Mouse (Mus musculus) MEL (cell line): ENCODE measurements around the gene Sema3e. TPM values are rescaled to one million over a fixed set of nuclear protein-coding genes. Genes with fewer than 3 reads are reported as not detected.

Experiments
- DNase-seq: peaks from one replicate; pipeline ENCODE4 v3.0.0; 2011; ENCODE audit warnings: low read depth, low spot score
- H3K27ac ChIP-seq: 2 replicates; pipeline ENCODE4 v1.5.1; 2012; ENCODE audit warnings: low read depth, mild to moderate bottlenecking, control low read depth, low read length, moderate library complexity; ENCODE audit not compliant: control insufficient read depth
- H3K27me3 ChIP-seq, 2 experiments: fragments of 150-350 bp in 1 of 2; sonication (generic) in 1 of 2; 2 replicates each; pipeline ENCODE4 v1.6.1; 2012; ENCODE audit warnings: low read length in 2 of 2, mild to moderate bottlenecking in 2 of 2, improper control_type of control experiment in 1 of 2, moderate library complexity in 1 of 2; ENCODE audit not compliant: insufficient read depth in 2 of 2, control insufficient read depth in 1 of 2
- H3K36me3 ChIP-seq, 2 experiments: 2 replicates each; pipeline ENCODE4 v1.6.1; 2012 to 2014; ENCODE audit warnings: low read length in 2 of 2, improper control_type of control experiment in 1 of 2, inconsistent platforms in 1 of 2, mild to moderate bottlenecking in 1 of 2; ENCODE audit not compliant: insufficient read depth in 2 of 2, control insufficient read depth in 1 of 2
- H3K4me1 ChIP-seq, 2 experiments: fragments of 150-350 bp in 1 of 2; sonication (generic) in 1 of 2; 2 replicates each; pipeline ENCODE4 v1.6.1; 2012; ENCODE audit warnings: low read length in 2 of 2, improper control_type of control experiment in 1 of 2, mild to moderate bottlenecking in 1 of 2; ENCODE audit not compliant: insufficient read depth in 2 of 2, control insufficient read depth in 1 of 2
- H3K4me3 ChIP-seq, 2 experiments: fragments of 150-350 bp in 1 of 2; sonication (generic) in 1 of 2; 2 replicates each; pipeline ENCODE4 v1.5.1; 2012; ENCODE audit warnings: low read depth in 2 of 2, low read length in 2 of 2, mild to moderate bottlenecking in 2 of 2, moderate library complexity in 2 of 2, control low read depth in 1 of 2, improper control_type of control experiment in 1 of 2; ENCODE audit not compliant: control insufficient read depth in 1 of 2, insufficient read depth in 1 of 2
- H3K79me2 ChIP-seq: 2 replicates; pipeline ENCODE4 v1.6.1; 2012; ENCODE audit warnings: mild to moderate bottlenecking, low read length, moderate library complexity; ENCODE audit not compliant: control insufficient read depth, poor library complexity, insufficient read depth
- H3K9ac ChIP-seq: 2 replicates; pipeline ENCODE4 v1.6.1; 2012; ENCODE audit warnings: low read depth, mild to moderate bottlenecking, control low read depth, low read length, moderate library complexity; ENCODE audit not compliant: control insufficient read depth, poor library complexity, severe bottlenecking
- H3K9me3 ChIP-seq: fragments of 150-350 bp; sonication (generic); replicated peaks from 2 replicates; pipeline ENCODE4 v1.6.1; 2012; ENCODE audit warnings: mild to moderate bottlenecking, low read length, improper control_type of control experiment, moderate library complexity; ENCODE audit not compliant: insufficient read depth
- CTCF ChIP-seq, 3 experiments: IDR thresholded peaks in 2 of 3; conservative IDR thresholded peaks in 1 of 3; 2 replicates each; pipeline ENCODE4 v1.5.1; 2011 to 2012; ENCODE audit warnings: low read length in 3 of 3, low read depth in 2 of 3, mild to moderate bottlenecking in 2 of 3, improper control_type of control experiment in 1 of 3, inconsistent platforms in 1 of 3, mixed read lengths in 1 of 3, moderate library complexity in 1 of 3; ENCODE audit not compliant: control insufficient read depth in 1 of 3, insufficient read depth in 1 of 3, poor library complexity in 1 of 3, severe bottlenecking in 1 of 3
- ELF1 ChIP-seq: IDR thresholded peaks from 2 replicates; pipeline ENCODE4 v1.6.1; 2014; ENCODE audit warnings: low read depth, mild to moderate bottlenecking, inconsistent platforms, low read length, improper control_type of control experiment, moderate library complexity
- EP300 ChIP-seq, 2 experiments: IDR thresholded peaks; 2 replicates each; pipeline ENCODE4 v1.6.1; 2011; ENCODE audit warnings: improper control_type of control experiment in 2 of 2, low read length in 2 of 2, low read depth in 1 of 2, mild to moderate bottlenecking in 1 of 2
- HCFC1 ChIP-seq: IDR thresholded peaks from 2 replicates; pipeline ENCODE4 v1.6.1; 2012; ENCODE audit warnings: low read depth, mild to moderate bottlenecking, inconsistent platforms, low read length, improper control_type of control experiment, moderate library complexity
- JUND ChIP-seq: IDR thresholded peaks from 2 replicates; pipeline ENCODE4 v1.6.1; 2011; ENCODE audit warnings: low read depth, mild to moderate bottlenecking, improper control_type of control experiment, low read length
- MAFK ChIP-seq: IDR thresholded peaks from 2 replicates; pipeline ENCODE4 v1.6.1; 2011; ENCODE audit warnings: low read depth, mild to moderate bottlenecking, low read length, improper control_type of control experiment, borderline replicate concordance
- MAX ChIP-seq: IDR thresholded peaks from 2 replicates; pipeline ENCODE4 v1.6.1; 2011; ENCODE audit warnings: low read length, improper control_type of control experiment
- MEF2A ChIP-seq: IDR thresholded peaks from 2 replicates; pipeline ENCODE4 v1.6.1; 2014; ENCODE audit warnings: low read depth, mild to moderate bottlenecking, inconsistent platforms, low read length, improper control_type of control experiment; ENCODE audit not compliant: poor library complexity, insufficient replicate concordance, severe bottlenecking; ENCODE audit errors: extremely low read depth
- MYB ChIP-seq: IDR thresholded peaks from 2 replicates; pipeline ENCODE4 v1.6.1; 2011; ENCODE audit warnings: mild to moderate bottlenecking, low read depth, low read length, improper control_type of control experiment
- MYC ChIP-seq: IDR thresholded peaks from 2 replicates; pipeline ENCODE4 v1.6.1; 2011; ENCODE audit warnings: low read depth, mild to moderate bottlenecking, low read length, improper control_type of control experiment, moderate library complexity
- NELFE ChIP-seq: IDR thresholded peaks from 2 replicates; pipeline ENCODE4 v1.6.1; 2011; ENCODE audit warnings: low read depth, low read length, improper control_type of control experiment
- RAD21 ChIP-seq: IDR thresholded peaks from 2 replicates; pipeline ENCODE4 v1.6.1; 2011; ENCODE audit warnings: mild to moderate bottlenecking, low read depth, low read length, improper control_type of control experiment
- RCOR1 ChIP-seq: IDR thresholded peaks from 2 replicates; pipeline ENCODE4 v1.6.1; 2012; ENCODE audit warnings: low read depth, mild to moderate bottlenecking, inconsistent platforms, low read length, improper control_type of control experiment
- SIN3A ChIP-seq: IDR thresholded peaks from 2 replicates; pipeline ENCODE4 v1.6.1; 2012; ENCODE audit warnings: low read length, improper control_type of control experiment, inconsistent platforms
- SMC3 ChIP-seq: IDR thresholded peaks from 2 replicates; pipeline ENCODE4 v1.6.1; 2011; ENCODE audit warnings: low read depth, low read length, improper control_type of control experiment
- USF1 ChIP-seq: IDR thresholded peaks from 2 replicates; pipeline ENCODE4 v1.6.1; 2014; ENCODE audit warnings: low read depth, mild to moderate bottlenecking, inconsistent platforms, low read length, improper control_type of control experiment, moderate library complexity
- ZC3H11A ChIP-seq: IDR thresholded peaks from 2 replicates; pipeline ENCODE4 v1.6.1; 2012; ENCODE audit warnings: low read depth, mild to moderate bottlenecking, inconsistent platforms, low read length, improper control_type of control experiment
- ZMIZ1 ChIP-seq: IDR thresholded peaks from 2 replicates; pipeline ENCODE4 v1.6.1; 2012; ENCODE audit warnings: low read depth, mild to moderate bottlenecking, inconsistent platforms, low read length, improper control_type of control experiment, moderate library complexity
- ZNF384 ChIP-seq: IDR thresholded peaks from 2 replicates; pipeline ENCODE4 v1.6.1; 2012; ENCODE audit warnings: low read depth, mild to moderate bottlenecking, inconsistent platforms, low read length, improper control_type of control experiment
- polyA plus RNA-seq, 2 experiments: library from polyadenylated mRNA; stranded (reverse) in 1 of 2; unstranded in 1 of 2; fragments of >175 nt in 1 of 2; fragments of >200 nt in 1 of 2; gene quantifications; 2 replicates each; pipeline versions ENCODE4 v1.2.1 to v1.2.4; 2012; ENCODE audit warnings: low replicate concordance in 2 of 2, low read depth in 1 of 2; ENCODE audit not compliant: insufficient read length in 2 of 2, insufficient read depth in 1 of 2, missing spikeins in 1 of 2
- total RNA-seq: library from RNA; depleted of rRNA; stranded (reverse); fragments of 300-350 nt; gene quantifications from 2 replicates; pipeline ENCODE4 v1.2.3, GENCODE M21; 2012; rRNA removed

Sema3e gene
- total RNA-seq (not detected in 2 replicates), polyA plus RNA-seq (not detected)

DNA sequence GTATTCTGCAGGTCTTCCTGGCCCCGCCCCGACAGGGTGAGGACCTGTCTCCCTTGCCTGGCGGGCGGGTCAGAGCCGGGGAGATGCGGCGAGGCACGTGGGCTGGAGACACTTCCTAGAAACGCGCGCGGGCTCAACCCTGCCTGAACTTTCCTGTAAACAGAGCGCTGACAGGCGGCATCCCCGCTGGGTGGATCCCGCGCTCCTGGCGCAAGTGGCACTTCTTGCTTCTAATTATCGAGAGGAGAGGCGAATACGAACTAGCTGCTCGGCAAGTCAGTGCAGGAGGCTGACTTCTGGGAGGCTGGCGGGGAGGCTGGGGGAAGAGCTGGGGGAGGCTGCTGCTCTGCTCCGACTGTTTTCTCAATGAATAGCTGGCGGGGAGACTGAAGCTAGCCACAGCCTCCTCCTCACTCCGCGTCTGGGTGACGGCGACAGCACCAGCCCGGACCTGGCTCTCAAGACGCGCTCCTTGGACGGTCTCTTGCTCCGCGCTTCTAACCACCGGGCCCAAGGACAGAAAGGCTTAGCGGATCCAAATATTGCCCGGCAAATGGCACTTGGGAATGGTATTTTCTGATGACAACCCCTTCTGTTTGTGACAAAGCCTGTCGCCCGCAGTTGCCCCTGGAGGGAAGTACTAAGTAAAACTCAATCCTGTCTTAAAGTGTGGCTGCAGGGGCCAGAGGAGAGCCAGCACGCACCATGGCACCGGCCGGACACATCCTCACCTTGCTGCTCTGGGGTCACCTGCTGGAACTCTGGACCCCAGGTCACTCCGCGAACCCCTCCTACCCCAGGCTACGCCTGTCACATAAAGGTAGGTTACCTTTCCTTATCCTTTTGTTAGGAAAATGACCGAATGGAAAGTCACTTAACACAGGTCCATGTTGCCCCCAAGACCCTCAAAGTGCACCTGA is at the start of gene Sema3e:
Sema3e (plus strand) TSS at position 72 of the 920 bp plus-strand sequence.
- Histone ChIP-seq H3K9ac (no peak within 1 kb of the TSS), H3K36me3 (no peaks in the 10 kb centered on the region), H3K9me3 (no peaks in the 10 kb centered on the region), H3K27me3 (no peaks in the 10 kb centered on the region; a peak in 1 of 4 replicates), H3K27ac (no peak within 1 kb of the TSS), H3K79me2 (no peaks in the 10 kb centered on the region), H3K4me1 (no peaks in the 10 kb centered on the region), H3K4me3 (no peak within 1 kb of the TSS)
- TF ChIP-seq NELFE = no peak
- no peak for TF ChIP-seq USF1
- no peak for TF ChIP-seq RAD21
- no peak for TF ChIP-seq SIN3A
- no peak for TF ChIP-seq RCOR1
- no peak for TF ChIP-seq JUND
- TF ChIP-seq HCFC1 = no peak
- no peak for TF ChIP-seq MAFK
- TF ChIP-seq SMC3 = no peak
- no peak for TF ChIP-seq ZC3H11A
- no peak for TF ChIP-seq MEF2A
- no peak for TF ChIP-seq MYC
- no peak for DNase-seq

DNA sequence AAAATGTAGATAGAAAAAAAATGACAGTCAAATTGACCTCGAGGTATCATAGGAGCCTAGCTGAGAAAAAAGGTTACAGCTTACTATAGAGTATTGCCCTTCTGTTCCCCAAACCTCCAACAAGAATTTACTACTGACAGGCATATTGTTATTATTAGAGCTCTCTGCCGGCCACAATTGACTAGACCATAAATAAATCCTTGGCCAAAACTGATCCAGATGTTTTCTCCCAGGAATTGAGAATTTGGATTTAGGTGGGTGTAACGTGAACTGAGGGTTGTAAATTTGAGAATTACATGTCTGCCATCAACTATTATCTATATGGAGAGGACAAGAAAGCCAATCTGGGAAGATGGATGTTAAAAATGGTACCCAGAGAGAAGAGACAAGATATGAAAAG is 47.5 kb upstream of the Sema3e start:
- Histone ChIP-seq H3K79me2 (no peaks in the 10 kb centered on the region), H3K4me3 (no peak overlapping the region), H3K9ac (no peak overlapping the region), H3K9me3 (no peaks in the 10 kb centered on the region), H3K27ac (no peak overlapping the region), H3K4me1 (peaks cover 2% of the 10 kb centered on the region in 2 experiments; a peak in 3 of 4 replicates), H3K27me3 (no peaks in the 10 kb centered on the region), H3K36me3 (peaks cover 0 to 5% of the 10 kb centered on the region in 2 experiments; a peak in 2 of 4 replicates)
- no peak for TF ChIP-seq ZMIZ1
- no peak for TF ChIP-seq EP300 (IDR thresholded peaks at IDR 0.05; ENCODE audit: low read depth in 1 of 2, low read length in 2 of 2)
- TF ChIP-seq MYC = no peak
- no peak for TF ChIP-seq ELF1
- no peak for TF ChIP-seq ZNF384
- TF ChIP-seq MAX = no peak
- no peak for TF ChIP-seq MYB
- TF ChIP-seq CTCF (IDR thresholded peaks at IDR 0.05 in 2 of 3, conservative IDR thresholded peaks at IDR 0.05 in 1 of 3; ENCODE audit: control insufficient read depth in 1 of 3, insufficient read depth in 1 of 3, low read depth in 2 of 3, low read length in 3 of 3, poor library complexity in 1 of 3, severe bottlenecking in 1 of 3) = no peak
- TF ChIP-seq SMC3 = no peak
- no peak for DNase-seq
